Mouse (Mus musculus): ENCODE data around the gene Bloc1s3.

Bloc1s3 gene

GRCm38 (mm10) chr7:19477624-19478384, 30.4 kb downstream of the Bloc1s3 start:
- peak in 1 of 2 experiments; percentile 31 for DNase-seq (ENCODE audit: low spot score in 2 of 2)

- DNase-seq (ENCODE audit: low spot score in 2 of 2): no peak
These were observed 31.1 kb downstream of the Bloc1s3 start for GRCm38 (mm10) chr7:19477084-19477483.

- DNase-seq (ENCODE audit: low spot score in 2 of 2): peak; percentile 67 to 70
These were observed 34.2 kb downstream of the Bloc1s3 start for GRCm38 (mm10) chr7:19473875-19474443.

- no peak for DNase-seq (ENCODE audit: low spot score in 2 of 2)
These were observed 35.8 kb downstream of the Bloc1s3 start for GRCm38 (mm10) chr7:19472403-19472802.

- DNase-seq (ENCODE audit: low spot score in 2 of 2): no peak
These were observed 37.9 kb downstream of the Bloc1s3 start for GRCm38 (mm10) chr7:19470308-19470707.

GRCm38 (mm10) chr7:19469404-19469803, 38.8 kb downstream of the Bloc1s3 start:
- no peak for DNase-seq (ENCODE audit: low spot score in 2 of 2)

- DNase-seq (ENCODE audit: low spot score in 2 of 2): no peak
These were observed 39.9 kb downstream of the Bloc1s3 start for GRCm38 (mm10) chr7:19468279-19468678.

GRCm38 (mm10) chr7:19467638-19468037, 40.5 kb downstream of the Bloc1s3 start:
- DNase-seq (ENCODE audit: low spot score in 2 of 2): no peak

- DNase-seq (ENCODE audit: low spot score in 2 of 2): no peak
These were observed 41.5 kb downstream of the Bloc1s3 start for GRCm38 (mm10) chr7:19466602-19467145.

- no peak for DNase-seq (ENCODE audit: low spot score in 2 of 2)
These were observed 43.5 kb downstream of the Bloc1s3 start for GRCm38 (mm10) chr7:19464367-19465307.

- DNase-seq (ENCODE audit: low spot score in 2 of 2): no peak
These were observed 45.2 kb downstream of the Bloc1s3 start, which contains the start of gene Exoc3l2 for GRCm38 (mm10) chr7:19462884-19463381. Exoc3l2 (plus strand) TSS chr7:19463331.

- DNase-seq (ENCODE audit: low spot score in 2 of 2): no peak
These were observed 45.7 kb downstream of the Bloc1s3 start for GRCm38 (mm10) chr7:19462443-19462842.

GRCm38 (mm10) chr7:19461488-19461887, 46.7 kb downstream of the Bloc1s3 start:
- peak; percentile 65 to 67 for DNase-seq (ENCODE audit: low spot score in 2 of 2)

- DNase-seq (ENCODE audit: low spot score in 2 of 2): no peak
These were observed 47.7 kb downstream of the Bloc1s3 start for GRCm38 (mm10) chr7:19460500-19460899.

GRCm38 (mm10) chr7:19459144-19459870, 48.9 kb downstream of the Bloc1s3 start:
- no peak for DNase-seq (ENCODE audit: low spot score in 2 of 2)

- peak; percentile 69 to 84 for DNase-seq (ENCODE audit: low spot score in 2 of 2)
These were observed 49.5 kb downstream of the Bloc1s3 start, which contains the start of gene Mark4 for GRCm38 (mm10) chr7:19458591-19459111. Mark4 (minus strand) TSS chr7:19458821.

- peak; percentile 30 to 37 for DNase-seq (ENCODE audit: low spot score in 2 of 2)
These were observed 50.1 kb downstream of the Bloc1s3 start for GRCm38 (mm10) chr7:19458072-19458486.

- DNase-seq (ENCODE audit: low spot score in 2 of 2): no peak
These were observed 50.6 kb downstream of the Bloc1s3 start for GRCm38 (mm10) chr7:19457414-19458071.

GRCm38 (mm10) chr7:19456628-19457027, 51.5 kb downstream of the Bloc1s3 start:
- no peak for DNase-seq (ENCODE audit: low spot score in 2 of 2)
